Mouse (Mus musculus) midbrain, embryonic 10.5 days (tissue): ENCODE results near the gene Olfr1076. TPM values are rescaled to one million over a fixed set of nuclear protein-coding genes. Genes with fewer than 3 reads are reported as not detected.
"Not testable (repeated sequence)": the region's sequence is repeated elsewhere in the genome, so short reads cannot be mapped to it uniquely, and the experiment has no call there.

ENCODE experiments used
- DNase-seq: peaks from one replicate; pipeline ENCODE4 v3.0.0-alpha.2; 2017; ENCODE audit warnings: low spot score
- H3K27ac ChIP-seq: fragments of 300-500 bp; sonication (generic); replicated peaks from 2 replicates; pipeline ENCODE4 v1.5.1; 2016; ENCODE audit warnings: mild to moderate bottlenecking
- H3K27me3 ChIP-seq: fragments of 300-500 bp; sonication (generic); 2 replicates; pipeline ENCODE4 v1.6.1; 2016; ENCODE audit warnings: low read depth, mild to moderate bottlenecking; ENCODE audit not compliant: poor library complexity, severe bottlenecking
- H3K36me3 ChIP-seq: fragments of 300-500 bp; sonication (generic); 2 replicates; pipeline ENCODE4 v1.6.1; 2016; ENCODE audit warnings: mild to moderate bottlenecking, moderate library complexity
- H3K4me1 ChIP-seq: fragments of 300-500 bp; sonication (generic); 2 replicates; pipeline ENCODE4 v1.6.1; 2016
- H3K4me3 ChIP-seq: fragments of 300-500 bp; sonication (generic); 2 replicates; pipeline ENCODE4 v1.5.1; 2016; ENCODE audit warnings: mild to moderate bottlenecking, moderate library complexity
- H3K9me3 ChIP-seq: fragments of 300-500 bp; sonication (generic); replicated peaks from 2 replicates; pipeline ENCODE4 v1.6.1; 2016; ENCODE audit warnings: mild to moderate bottlenecking
- WGBS: fragments of 180-500 bp; shearing (Covaris S2); methylation state at CpG from one replicate; pipeline ENCODE4 v1.1.7; 2016; 5-methylcytosine and 5-hydroxymethylcytosine counted together
- polyA plus RNA-seq: library from polyadenylated mRNA; unstranded; fragments of >200 nt; fragmentation: Nextera tagmentation; extraction: Ambion mirVana; gene quantifications from 2 replicates; pipeline ENCODE4 v1.2.1, GENCODE M21; 2016

Gene Olfr1076
- polyA plus RNA-seq = not detected in 2 replicates

DNA sequence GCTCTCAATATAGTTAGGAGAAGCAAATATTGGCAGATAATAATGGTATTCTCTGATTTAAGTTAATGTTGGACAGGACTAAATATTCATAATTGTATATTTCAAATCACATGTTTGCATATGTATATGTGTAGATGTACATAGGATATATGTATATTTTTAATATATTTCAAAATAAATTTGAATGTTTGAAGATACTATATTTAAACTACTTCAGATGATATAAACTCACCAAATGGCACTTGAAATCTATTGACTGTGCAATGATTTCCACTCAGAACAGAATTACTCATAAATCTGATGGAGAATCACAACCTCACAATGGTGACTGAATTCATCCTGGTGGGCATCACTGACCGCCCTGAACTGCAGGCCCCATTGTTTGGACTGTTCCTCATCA lies at the start of gene Olfr1076:
Gene Olfr1076 (plus strand): TSS at position 301 of the 400 bp plus-strand sequence.
- no peak within 1 kb of the TSS for H3K27ac ChIP-seq
- H3K4me1 ChIP-seq = no peaks in the 10 kb centered on the region
- H3K9me3 ChIP-seq = no peaks in the 10 kb centered on the region
- no peak within 1 kb of the TSS for H3K4me3 ChIP-seq
- no peaks in the 10 kb centered on the region for H3K27me3 ChIP-seq
- WGBS = 86% methylated on average over 1 of the region's 1 CpGs
- H3K36me3 ChIP-seq = no peaks in the 10 kb centered on the region
- no peak for DNase-seq

- Histone ChIP-seq H3K4me3 (no peak overlapping the region), H3K4me1 (no peaks in the 10 kb centered on the region), H3K27ac (no peak overlapping the region), H3K27me3 (no peaks in the 10 kb centered on the region), H3K9me3 (no peaks in the 10 kb centered on the region), H3K36me3 (no peaks in the 10 kb centered on the region)
- 84% methylated on average over 1 of the region's 1 CpGs for WGBS
- no peak for DNase-seq
Observed at GRCm38 (mm10) chr2:86460434-86460833, 47.8 kb upstream of the Olfr1076 start.

DNA sequence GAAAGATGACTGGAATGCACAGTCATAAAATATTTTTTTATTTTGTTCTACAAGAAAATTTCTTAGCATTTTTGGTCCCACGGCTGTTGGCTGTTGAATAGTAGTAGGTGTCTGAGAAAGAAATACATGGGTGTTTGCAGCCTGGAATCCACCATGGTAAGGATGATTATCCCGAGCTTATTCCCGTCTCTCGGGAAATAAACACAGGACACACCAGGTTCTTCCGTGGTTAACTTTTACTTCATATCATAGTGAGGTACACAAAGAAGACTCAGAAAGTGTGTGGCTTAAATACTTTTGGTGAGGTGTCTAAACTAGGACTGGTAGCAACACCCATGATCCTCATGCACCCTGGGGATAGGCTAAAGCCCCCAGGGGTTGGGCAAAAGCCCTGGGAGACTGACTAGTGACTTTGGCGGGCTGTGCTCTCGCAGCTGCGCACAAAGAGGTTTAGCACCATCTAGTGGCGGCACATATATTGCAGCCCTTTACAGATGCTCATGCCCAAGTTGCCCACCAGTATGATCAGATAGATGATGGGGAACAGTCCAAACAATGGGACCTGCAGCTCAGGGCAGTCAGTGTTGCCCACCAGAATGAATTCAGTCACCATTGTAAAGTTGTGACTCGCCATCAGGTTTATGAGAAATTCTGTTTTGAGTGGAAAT lies 43.7 kb upstream of the Olfr1076 start:
- Histone ChIP-seq H3K27ac (no peak overlapping the region), H3K36me3 (no peaks in the 10 kb centered on the region)
- 43% methylated on average over 10 of the region's 10 CpGs for WGBS

DNA sequence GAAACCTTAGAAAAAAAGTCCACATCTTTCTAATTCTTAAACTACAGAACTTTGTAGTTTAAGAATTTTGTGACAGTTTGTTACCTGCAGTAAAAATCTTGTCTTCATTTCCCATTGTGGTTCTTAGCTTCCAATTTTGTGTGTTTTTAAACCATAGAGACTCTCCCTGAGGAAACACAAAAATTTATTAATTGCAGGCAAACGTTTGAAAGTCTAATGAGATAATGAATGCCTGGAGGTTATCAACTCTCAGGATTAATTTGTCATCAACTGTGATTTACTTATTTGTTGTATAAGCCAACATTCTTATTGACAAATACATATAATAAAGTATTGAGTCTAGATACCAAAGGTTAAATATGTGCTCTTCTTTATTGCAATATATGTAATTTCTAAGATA lies 21.0 kb upstream of the Olfr1076 start, which contains the start of gene Olfr228:
Gene Olfr228 (minus strand): TSS at position 101 of the 400 bp plus-strand sequence.
- Histone ChIP-seq H3K4me3 (no peak within 1 kb of the TSS), H3K4me1 (no peaks in the 10 kb centered on the region), H3K9me3 (no peaks in the 10 kb centered on the region), H3K36me3 (no peaks in the 10 kb centered on the region), H3K27ac (no peak within 1 kb of the TSS), H3K27me3 (no peaks in the 10 kb centered on the region)
- WGBS = 48% methylated on average over 1 of the region's 1 CpGs
- no peak for DNase-seq

More for the DNA sequence above, 43.7 kb upstream of the Olfr1076 start:
- peak; percentile 62 for DNase-seq
- Histone ChIP-seq H3K4me1 (no peaks in the 10 kb centered on the region), H3K9me3 (no peaks in the 10 kb centered on the region), H3K4me3 (no peak overlapping the region), H3K27me3 (no peaks in the 10 kb centered on the region)

DNA sequence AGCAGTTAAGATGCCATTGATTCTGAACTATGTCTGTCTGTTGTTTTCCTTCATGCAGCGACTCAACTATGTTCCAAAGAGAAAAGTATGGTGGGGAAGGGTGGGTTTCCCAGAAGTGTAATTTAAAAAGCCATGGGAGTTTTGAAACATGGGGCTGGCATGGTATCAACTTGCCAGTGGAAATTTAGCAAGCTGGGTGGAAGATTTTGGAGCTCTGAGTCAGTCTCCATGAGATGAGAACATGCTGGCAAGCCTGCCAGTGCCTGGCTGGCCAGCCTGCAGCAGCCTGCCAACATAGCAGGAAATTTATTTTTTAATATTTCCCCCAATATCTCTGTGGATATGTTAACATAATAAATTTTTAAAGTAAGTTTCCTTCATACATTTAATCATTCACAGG lies 22.7 kb downstream of the Olfr1076 start:
- 76% methylated on average over 1 of the region's 1 CpGs for WGBS
- no peak for DNase-seq
- no peaks in the 10 kb centered on the region for H3K9me3 ChIP-seq

DNA sequence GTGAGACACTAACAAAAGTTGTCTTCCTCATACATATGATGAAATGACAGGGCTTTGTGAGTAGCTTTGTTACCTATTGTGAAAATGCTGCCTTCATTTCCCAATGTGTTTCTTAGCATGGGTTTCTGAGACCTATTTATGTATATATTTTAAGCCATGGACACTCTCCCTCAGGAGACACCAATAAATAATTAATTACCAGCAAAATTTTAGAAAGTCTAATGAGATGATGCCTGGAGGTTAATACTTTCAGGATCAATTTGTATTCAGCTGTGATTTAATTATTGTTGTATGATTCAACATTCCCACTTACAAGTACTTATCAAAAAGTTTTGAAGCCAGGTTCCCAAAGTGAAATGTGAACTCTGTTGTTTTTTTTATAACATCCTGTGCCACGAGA lies 34.1 kb downstream of the Olfr1076 start, which contains the start of gene Olfr1079:
Gene Olfr1079 (minus strand): TSS at position 101 of the 400 bp plus-strand sequence.
- Histone ChIP-seq H3K27me3 (no peaks in the 10 kb centered on the region), H3K4me1 (no peaks in the 10 kb centered on the region), H3K9me3 (no peaks in the 10 kb centered on the region), H3K27ac (no peak within 1 kb of the TSS), H3K4me3 (no peak within 1 kb of the TSS), H3K36me3 (no peaks in the 10 kb centered on the region)
- WGBS = 79% methylated on average over 1 of the region's 1 CpGs
- no peak for DNase-seq

More for the DNA sequence above, 22.7 kb downstream of the Olfr1076 start:
- Histone ChIP-seq H3K27ac (no peak overlapping the region), H3K4me1 (no peaks in the 10 kb centered on the region), H3K36me3 (no peaks in the 10 kb centered on the region), H3K27me3 (no peaks in the 10 kb centered on the region), H3K4me3 (no peak overlapping the region)

DNA sequence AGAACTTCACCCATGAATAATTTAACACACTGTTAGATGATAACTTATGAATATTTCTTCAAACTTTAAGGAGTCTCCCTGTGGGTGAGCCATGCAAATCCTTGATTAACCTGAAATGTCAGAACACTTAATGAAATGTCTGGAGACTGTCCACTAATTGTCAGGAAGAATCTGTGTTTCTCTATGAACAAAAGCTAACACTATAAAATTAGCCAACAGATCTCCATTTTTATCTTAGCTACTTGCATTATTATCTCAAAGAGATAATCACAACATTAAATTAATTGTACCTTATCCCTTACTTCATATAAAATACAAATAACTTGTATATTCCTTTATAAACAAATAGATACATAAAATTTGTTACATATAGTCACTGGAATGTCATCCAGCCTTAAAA lies 49.9 kb downstream of the Olfr1076 start, which contains the start of gene Olfr1080:
Gene Olfr1080 (minus strand): TSS at position 101 of the 400 bp plus-strand sequence.
- not testable (repeated sequence) for H3K36me3 ChIP-seq, H3K27me3 ChIP-seq, DNase-seq, H3K27ac ChIP-seq, H3K9me3 ChIP-seq, H3K4me1 ChIP-seq, H3K4me3 ChIP-seq

Other genes starting within 250 kb of the Olfr1076 start
- gene Olfr1051, start 229.4 kb upstream of the Olfr1076 start, polyA plus RNA-seq = not detected in 2 replicates
- gene Olfr1052, start 216.0 kb upstream of the Olfr1076 start, polyA plus RNA-seq = not detected in 2 replicates
- gene Olfr1053, start 193.2 kb upstream of the Olfr1076 start, polyA plus RNA-seq = not detected in 2 replicates
- gene Olfr1054, start 173.0 kb upstream of the Olfr1076 start, polyA plus RNA-seq = not detected in 2 replicates
- not detected in 2 replicates for gene Olfr1055, start 158.2 kb upstream of the Olfr1076 start, polyA plus RNA-seq
- gene Olfr1056, start 146.0 kb upstream of the Olfr1076 start, polyA plus RNA-seq = not detected in 2 replicates
- not detected in 2 replicates for gene Olfr1057, start 130.1 kb upstream of the Olfr1076 start, polyA plus RNA-seq
- not detected in 2 replicates for gene Olfr1058, start 119.9 kb upstream of the Olfr1076 start, polyA plus RNA-seq
- gene Olfr1061, start 94.4 kb upstream of the Olfr1076 start, polyA plus RNA-seq = not detected in 2 replicates
- gene Olfr1062, start 81.7 kb upstream of the Olfr1076 start, polyA plus RNA-seq = not detected in 2 replicates
- gene Olfr1065, start 57.9 kb upstream of the Olfr1076 start, polyA plus RNA-seq = not detected in 2 replicates
- gene Olfr1066, start 52.2 kb upstream of the Olfr1076 start, polyA plus RNA-seq = not detected in 2 replicates
- gene Olfr228, start 21.1 kb upstream of the Olfr1076 start, polyA plus RNA-seq = not detected in 2 replicates
- not detected in 2 replicates for gene Olfr1079, start 34.0 kb downstream of the Olfr1076 start, polyA plus RNA-seq
- gene Olfr1080, start 49.8 kb downstream of the Olfr1076 start, polyA plus RNA-seq = not detected in 2 replicates
- not detected in 2 replicates for gene Olfr1082, start 90.5 kb downstream of the Olfr1076 start, polyA plus RNA-seq
- not detected in 2 replicates for gene Olfr1084, start 131.3 kb downstream of the Olfr1076 start, polyA plus RNA-seq
- not detected in 2 replicates for gene Olfr1085, start 153.6 kb downstream of the Olfr1076 start, polyA plus RNA-seq
- gene Olfr1086, start 171.6 kb downstream of the Olfr1076 start, polyA plus RNA-seq = not detected in 2 replicates
- gene Olfr1087, start 189.9 kb downstream of the Olfr1076 start, polyA plus RNA-seq = not detected in 2 replicates
- gene Olfr1089, start 225.2 kb downstream of the Olfr1076 start, polyA plus RNA-seq = not detected in 2 replicates